Mouse (Mus musculus) erythroblast, embryonic 14.5 days (primary cell): ENCODE results near the gene H2al1a.

Source experiments
- GATA1 ChIP-seq: IDR thresholded peaks from 2 replicates; pipeline ENCODE4 v1.6.1; 2012; ENCODE audit warnings: low read length, inconsistent platforms, mixed read lengths
- TAL1 ChIP-seq: IDR thresholded peaks from 3 replicates; pipeline ENCODE4 v1.6.1; 2012; ENCODE audit warnings: low read length, inconsistent platforms, mixed read lengths

DNA sequence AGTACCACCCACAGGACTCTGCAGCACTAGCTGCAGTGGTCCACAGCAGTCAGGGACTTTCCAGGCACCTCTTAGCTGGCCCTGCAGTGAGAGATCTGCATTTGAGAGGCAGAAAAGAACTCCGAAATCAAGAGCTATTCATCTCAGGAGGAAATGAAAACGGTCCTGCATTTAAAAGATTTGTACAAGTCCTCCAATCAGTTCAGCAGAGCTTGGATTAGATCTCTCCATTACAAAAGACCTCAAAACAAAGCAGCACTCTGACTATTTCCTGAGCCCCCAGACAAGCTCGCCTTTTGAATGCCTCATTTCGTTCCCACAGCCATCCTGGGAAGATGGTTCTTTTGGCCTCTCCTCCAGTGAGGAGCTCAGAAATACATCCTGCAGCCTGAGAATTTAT is 9.8 kb upstream of the H2al1a start:
- TF ChIP-seq GATA1: no peak
- no peak for TF ChIP-seq TAL1
